Mouse (Mus musculus) forelimb bud, embryonic 11.5 days (tissue): ENCODE results near the gene Inpp5a.

Experiments
- DNase-seq: peaks from one replicate; pipeline ENCODE4 v3.0.0-alpha.2; 2012; ENCODE audit warnings: low read depth, low spot score

Inpp5a gene

DNA sequence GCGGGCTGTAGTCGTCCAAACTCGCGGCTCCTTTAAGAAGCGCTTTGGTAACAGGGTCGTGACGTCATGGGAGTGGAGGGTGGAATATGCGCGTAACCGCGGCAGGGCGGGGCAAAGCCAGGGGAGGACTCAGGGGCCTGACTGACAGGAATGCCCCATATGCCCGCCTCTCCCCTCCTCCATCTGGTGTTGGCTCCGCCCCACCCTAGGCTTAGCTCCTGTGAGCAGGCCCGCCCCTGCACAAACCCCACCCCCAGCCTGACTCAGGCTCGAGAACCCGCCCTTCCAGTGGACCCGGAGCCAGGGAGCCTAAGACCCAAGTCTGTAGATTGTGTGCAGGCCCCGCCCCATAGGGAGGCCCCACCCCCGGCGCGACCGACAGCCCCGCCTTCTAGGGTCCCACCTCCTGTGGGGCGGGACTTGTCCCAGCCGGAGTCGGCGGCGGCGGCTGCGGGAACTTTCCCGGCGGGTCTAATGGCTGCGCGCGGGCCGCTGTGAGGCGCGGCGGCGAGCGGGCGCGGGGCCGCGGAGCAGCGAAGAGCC is at the start of gene Inpp5a:
TSS of gene Inpp5a (plus strand) at position 440 of the 543 bp plus-strand sequence.
- peak; percentile 99 for DNase-seq

DNA sequence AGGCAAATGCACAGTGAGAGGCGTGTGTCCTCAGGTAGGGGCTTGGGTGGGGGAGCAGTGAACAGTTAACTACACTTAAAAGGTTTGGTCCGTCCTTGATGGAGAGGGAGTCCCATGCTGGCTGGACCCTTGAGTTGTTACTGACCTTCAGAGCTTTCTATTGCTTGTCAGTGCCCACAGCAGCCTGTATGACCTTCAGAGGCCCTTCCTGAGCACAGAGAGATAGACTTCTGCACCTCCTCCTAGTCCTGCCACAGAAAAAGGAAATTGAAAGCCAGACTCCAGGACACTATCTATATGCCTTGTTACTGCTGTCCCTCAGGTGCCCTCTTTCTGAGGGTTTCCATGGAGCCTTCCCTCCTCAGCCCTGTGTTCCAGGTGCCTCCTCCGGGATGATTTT is 49.7 kb upstream of the Inpp5a start:
- no peak for DNase-seq

DNA sequence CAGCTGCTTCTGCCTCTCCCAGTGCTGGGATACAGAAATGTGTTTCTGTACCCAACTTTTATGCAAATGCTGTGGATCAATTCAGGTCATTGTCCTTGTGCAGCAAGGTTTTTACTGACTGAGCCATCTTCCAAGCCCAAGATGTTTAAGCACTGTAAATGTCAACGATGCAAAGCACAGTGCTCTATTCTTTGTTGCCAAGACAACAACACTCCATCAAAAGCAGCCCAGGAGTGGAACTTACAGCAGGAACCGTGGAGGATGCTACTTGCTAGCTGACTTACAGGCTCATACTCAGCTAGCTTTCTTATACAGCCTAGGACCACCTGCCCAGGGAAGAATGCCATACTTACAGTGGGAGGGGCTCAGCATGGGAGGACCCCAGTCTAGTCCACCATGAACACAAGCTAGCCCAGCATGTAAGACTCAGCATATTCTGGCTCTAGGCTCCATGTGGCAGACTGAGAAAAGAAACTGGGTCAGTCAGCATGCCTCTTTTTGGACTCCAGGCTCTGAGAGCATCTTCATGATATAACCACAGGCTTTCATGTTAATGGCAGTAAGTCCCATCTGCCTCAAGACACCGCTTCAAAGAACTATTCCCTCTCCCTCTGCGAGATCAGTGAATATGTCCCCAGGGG is 47.8 kb upstream of the Inpp5a start:
- DNase-seq, result no peak

DNA sequence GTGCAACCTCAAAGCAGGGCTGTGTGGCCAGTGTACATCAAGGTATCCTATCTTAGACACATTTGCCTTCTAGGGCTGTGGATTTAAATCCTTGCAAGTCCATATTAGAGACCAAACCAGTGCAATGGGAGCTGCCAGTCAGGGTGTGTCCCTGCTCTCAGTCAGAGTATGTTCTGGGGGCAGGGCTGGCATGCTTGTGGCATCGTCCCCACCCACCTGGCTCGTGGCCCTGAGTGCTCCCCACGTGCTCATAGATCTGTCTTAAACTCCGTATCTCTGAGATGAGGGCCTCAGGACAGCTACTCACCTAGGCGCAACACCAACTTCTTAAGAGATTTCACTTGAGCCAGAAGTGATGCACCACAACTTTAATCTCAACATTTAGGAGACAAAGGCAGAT is 46.1 kb upstream of the Inpp5a start:
- DNase-seq, result no peak

DNA sequence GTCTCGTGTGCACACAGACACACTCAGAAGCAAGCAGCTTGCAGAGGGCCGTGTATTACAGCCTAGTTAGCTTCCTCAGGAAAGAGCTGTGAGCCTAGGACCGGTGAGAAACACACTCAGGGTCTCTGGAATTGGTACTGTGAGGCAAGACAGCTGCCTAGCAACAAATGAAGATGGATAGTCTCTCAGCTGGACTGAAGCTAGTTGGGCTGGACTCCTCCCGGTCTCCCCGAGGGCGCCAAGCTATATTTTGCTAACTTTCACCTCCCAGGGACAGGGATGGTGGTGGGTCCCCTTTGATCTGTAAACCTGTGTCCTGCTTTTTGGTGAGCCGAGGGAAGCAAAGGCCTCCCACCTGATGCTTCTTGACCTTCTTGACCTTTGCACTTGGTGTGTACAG is 41.9 kb upstream of the Inpp5a start:
- DNase-seq, result no peak

DNA sequence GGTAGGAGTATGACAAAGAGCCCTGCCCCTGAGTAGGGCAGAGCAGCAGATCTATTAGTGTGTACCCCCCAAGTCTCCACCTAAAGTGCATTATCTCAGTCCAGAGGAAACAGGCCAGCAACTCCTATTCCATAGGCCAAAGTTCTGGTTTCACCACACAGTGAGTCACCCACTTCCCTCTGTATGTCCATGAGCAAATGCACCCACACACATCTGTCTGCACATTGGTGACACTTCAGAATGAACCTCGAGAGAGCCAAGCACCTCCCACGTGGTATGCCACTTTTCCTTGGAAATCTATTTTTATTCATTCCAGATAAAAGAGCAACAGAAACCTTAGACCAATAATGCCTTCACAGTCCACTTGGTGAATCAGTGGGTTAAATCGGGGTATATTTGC is 38.3 kb upstream of the Inpp5a start:
- no peak for DNase-seq

DNA sequence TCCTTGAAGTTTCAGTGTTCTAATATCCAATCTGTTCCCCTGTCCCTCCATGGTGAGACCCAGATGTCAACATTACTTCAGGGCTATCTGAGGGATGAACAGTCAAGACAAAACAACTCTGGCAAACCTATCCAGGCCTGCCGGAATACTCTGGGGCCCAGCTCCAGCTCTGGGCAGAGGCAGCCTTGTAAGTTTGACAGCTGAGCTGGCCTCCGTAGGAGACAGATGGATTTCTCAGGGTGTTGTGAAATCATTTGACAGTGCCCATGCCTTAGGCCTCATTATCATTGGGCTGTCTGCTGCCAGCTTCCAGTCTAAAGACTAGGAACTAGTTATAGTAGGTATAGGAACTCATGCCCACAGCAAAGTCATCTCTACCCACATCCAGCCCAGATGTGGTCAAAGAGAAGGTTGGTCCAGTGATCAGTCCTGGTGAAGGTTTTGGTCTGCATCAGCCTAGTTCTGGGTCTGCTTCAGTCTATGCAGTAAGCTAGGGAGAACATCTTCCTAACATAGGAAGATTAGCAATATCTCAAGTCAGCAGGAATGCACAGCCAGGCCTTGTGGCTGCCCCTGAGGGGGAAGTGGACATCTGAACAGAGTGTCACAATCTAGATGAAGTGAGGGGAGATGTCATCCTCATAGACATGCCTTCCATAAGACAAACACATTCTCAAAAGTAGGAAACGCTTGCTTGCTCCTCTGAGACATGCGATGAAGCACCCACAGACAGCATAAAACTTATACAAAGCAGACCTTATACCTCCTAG is 34.4 kb upstream of the Inpp5a start:
- no peak for DNase-seq

DNA sequence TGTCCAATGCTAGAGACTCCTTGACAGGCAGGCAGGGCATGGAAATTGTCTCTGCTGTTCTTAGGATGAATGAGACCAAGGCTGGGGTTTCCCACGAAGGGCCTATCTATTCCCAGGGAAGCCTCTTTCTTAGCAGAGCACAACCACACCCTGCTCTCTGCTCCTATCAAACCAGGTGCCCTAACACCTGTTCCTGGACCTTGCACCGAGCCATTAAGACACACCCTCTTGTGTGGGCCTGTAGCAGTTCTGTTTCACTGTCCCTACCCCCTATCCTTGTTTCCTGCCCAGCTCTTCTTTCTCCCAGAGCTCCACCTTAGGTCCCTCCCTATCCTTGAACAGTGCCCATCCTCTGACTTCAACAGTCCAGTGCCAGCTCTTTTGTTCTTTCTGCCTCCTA is 31.9 kb upstream of the Inpp5a start:
- DNase-seq, result no peak

DNA sequence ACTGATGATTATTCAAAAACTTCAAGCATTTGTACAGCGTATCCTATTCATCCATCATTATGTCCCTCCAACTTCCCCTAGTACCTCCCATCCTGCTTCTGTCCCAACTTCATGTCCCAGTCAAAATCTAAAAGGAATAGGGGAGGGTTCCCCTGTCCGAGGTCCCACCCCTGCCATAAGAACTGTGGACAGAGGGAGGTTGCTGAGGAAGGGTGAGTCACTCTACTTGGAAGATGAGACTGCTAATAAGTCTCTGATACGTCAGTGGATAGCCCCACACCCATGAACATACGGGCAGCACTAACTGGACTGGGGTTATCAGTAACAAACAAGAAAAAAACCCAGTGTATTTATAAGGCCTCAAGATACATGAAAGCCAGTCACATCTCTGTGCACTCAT is 29.0 kb upstream of the Inpp5a start:
- DNase-seq, result no peak

DNA sequence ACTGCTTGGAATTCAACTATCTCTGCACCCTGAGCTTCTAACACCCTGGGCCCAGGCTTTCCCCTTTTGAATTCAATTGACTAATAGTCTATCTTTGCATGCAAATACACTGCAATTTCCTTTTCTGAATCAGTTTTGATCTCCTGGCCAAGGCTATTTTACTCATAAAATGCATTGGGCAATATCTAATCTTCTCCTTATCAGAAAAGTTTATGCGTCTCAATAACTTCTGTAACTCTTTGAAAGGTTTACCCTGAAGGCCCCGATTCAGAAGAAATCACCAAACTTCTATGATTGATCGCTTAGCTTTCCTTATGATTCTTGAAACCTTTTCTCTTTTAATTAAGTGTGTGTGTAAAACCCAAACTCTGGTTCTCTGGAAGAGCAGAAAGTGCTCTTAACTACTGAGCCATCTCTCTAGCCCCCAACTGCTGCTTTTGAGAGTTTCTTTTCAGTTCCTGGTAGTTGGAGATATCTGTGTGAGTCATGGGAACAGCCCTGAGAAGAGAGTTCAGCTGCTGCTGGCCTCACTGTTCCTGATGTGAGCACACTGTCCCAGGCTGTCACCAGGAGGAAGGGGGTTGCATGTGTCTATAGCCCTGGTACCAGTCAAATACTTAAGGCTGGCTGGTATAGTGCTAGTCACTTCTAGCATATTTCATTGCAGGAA is 27.9 kb upstream of the Inpp5a start:
- DNase-seq, result no peak

DNA sequence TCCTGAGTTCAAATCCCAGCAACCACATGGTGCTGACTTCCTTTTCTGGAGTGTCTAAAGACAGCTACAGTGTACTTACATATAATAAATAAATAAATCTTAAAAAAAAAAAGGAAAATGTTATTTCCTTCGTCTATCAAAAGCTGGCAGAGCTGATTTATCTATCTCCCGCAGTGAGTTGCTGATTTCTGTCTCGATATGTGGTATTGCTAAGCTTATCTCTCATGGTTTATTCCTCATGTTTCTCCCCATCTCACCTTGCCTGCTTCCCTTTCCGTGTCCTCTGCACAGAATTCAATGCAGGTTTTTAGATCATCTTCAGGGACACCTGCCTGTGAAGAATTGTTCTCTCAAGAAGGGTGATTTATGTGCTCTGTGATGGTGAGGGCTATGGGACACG is 27.1 kb upstream of the Inpp5a start:
- no peak for DNase-seq

DNA sequence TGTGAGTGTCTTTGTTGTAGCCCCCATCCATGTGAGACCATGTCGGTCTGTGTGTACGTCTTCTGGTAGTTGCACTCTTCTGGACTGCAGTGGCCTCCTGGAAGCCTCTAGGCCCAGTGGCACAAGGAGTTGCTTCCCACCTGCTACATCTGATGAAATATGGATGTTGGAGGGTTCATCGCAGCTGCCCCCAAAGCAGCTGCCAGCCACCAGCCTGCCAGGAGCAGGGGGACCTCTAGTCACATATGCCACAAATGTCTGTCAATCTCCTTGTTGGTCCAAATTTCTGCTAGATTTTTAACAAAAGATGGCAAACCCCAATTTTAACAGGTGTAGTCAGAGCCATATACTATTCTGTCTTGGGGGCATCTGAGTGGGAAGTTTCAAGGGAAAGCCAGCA is 26.4 kb upstream of the Inpp5a start:
- no peak for DNase-seq

DNA sequence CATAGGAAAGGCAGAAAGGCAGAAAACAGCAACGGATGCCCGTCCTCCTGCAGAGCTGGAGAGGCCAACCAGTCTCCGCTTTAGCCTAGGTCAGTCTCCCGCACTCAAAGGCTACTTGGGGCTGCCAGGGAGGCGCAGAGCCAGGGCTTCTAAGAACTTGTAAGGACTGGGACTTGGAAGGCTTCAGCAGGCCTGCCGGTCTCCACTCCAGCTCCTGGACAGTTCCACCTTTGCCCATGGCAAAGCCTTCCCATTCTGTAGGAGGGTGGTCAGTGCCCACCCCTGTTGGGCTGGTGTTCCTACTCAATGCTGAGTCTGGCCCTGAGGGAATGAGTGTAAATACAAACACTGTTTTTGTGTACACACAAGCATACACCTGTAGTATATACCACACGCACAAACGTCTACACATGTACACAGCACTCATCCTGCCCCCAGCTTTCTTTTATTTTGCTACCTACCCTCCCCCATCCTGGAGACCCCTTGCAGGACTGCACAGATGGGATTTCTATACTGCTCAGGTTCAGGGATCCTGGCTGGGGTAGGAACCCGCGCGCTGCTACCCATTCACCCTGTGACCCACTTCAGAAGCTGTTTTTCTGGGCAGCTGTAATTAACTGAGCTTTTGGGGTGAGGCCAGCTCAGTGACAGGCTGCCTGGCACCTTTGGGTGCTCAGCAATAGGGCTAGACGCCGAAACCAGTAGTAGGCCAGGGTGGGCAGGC is 25.5 kb upstream of the Inpp5a start:
- no peak for DNase-seq

DNA sequence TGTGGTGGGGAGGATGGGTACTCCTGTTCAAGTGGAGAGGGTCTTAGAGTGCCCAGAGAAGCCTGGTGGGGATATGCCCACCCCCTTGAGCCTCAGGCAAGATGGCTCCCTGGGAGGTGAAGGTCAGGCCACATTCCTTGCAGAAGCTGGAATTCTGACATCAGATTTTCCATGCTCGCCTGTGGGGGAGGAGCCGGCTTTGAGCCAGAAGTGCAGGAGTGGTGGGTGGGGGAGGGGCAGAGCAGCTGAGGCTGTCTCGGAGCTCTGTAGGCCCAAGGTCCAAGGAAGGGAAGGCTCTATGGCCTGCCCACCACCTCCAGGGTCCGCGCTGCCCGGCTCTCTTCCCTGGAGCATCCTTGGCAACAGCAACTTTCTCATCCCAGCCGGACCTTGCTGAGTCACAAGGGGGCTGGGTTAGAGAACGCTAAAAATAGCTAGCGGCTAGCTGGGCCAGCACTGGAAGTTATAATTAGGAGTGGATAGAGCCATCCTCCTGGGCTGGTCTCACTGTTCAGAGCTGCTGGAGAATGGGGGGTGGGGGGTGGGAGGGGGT is 24.8 kb upstream of the Inpp5a start:
- peak; percentile 92 for DNase-seq

DNA sequence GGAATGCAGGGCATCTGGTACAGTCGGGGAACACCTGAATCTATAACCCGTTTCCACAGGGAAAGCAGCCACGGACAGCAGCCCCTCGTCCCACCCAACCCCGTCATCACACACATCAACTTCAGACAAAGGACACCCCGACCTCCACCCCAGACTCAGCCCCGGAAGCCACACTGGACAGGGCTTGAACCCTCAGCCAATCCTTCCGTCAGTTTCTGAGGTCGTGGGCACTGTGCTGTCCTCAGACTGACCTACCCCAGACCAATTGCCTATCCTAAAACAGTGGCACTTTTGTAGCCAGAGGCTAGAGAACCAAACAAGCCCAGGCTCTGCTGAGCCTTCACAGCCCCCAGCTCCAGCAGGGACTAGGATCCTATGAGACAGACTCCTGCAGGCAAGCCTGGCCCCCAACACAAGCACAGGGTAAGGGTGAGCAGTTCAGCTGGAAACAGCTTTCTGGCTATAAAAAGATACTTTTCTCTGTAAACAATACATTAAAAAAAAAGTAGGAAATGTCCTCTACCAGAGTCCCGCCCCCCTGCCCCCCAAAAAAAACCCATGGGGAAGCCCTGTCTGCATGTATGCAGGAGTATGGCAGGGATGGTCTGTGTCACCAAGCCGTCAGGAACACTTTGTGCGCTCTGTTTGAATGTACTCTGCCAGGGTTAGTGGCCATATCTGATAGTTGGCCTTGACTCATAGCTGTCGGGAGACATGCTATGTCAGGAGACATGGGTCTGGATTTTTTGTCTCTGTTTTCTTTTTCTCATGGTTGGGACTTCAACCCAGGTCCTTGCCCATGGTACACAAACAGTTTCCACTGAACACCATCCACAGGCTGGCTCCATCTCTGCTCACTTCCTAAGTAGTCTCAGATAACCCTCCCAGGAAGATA is 23.7 kb upstream of the Inpp5a start:
- DNase-seq, result no peak

DNA sequence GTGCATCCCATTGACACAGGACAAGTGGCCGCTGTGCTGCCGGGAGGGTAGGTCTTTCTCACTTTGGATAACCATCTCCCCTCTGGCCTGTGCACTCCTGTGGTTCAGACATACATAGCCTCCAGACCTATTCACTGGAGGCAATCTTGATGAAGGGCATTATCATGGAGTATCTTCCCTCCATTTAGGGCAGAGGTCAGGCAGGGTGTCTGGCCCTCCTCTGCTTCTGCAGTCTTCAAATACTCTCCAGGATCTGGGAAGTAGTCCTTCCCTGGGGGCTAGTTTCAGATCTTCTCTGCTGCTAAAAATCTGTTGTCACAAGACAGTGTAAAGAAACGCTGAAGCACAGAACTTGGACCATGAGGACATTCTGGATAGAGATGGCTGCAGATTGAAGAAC is 22.8 kb upstream of the Inpp5a start:
- DNase-seq, result no peak

DNA sequence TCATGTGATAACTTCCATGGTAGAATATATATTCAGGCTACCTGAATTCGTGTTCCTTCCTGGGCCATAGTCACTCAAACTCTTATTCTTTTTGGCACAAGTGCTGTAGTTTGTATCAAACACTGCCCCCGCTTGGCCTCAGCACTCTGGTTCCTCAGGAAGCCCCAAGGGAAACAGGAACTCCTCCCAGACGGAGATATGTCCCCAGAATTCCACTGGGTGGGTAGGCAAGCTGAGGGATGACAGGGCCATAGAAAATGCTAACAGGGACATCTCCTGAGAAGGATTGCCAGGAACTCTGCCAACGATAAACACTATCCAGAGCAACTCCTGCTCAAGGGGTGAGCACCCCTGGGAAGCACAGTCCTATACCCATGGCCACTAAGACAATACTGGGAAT is 22.4 kb upstream of the Inpp5a start:
- DNase-seq, result no peak

DNA sequence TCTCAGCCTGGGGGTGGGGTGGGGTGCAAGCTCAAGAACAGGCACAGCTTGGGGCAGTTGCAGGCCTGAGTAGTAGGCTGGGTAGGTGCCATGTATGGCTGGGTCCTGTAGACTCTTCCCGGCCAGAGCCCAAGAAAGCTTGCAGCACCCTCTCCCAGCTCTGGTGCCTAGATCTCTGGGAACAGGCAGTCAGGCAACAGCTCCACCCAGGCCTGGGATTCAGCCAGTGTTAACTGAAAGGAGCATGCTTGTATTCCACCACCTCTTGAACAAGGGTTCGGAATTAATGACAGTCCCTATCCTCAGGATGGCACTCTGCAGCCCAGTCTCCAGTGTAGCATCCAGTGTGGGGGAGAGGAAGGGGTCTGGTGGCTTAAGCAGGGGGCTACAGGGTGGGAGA is 20.7 kb upstream of the Inpp5a start:
- no peak for DNase-seq

DNA sequence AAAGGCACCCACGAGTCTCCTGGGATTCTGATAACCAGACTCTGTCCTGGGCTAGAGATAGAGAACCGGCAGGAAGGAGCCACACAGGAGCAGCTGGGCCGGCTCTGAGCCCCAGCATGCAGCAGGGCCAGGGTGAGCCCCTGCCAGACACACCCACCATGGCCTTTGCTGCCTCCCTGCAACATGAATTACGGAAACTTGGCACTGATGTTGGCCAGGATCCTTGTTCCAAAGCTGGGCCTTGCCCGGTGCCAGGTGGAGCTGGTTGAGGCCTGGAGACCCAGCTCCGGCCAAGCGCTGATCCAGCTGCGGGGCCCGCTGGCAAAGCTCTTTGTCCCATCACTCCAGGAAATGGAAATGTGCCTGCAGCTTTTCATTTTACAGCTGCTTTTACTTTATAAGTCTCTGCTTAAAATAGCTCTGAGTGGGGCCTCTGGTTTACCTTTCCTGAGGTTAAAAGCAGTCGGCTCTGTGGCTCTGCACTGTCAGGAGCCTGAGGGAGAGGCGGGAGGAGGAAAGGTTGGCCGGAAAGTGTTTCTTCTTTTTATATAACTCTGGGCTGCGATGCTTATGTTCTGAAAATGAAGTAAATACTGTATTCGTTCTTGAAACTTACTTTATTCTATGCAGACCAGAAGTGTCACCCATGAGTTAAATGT is 20.1 kb upstream of the Inpp5a start:
- DNase-seq, result peak; percentile 38

DNA sequence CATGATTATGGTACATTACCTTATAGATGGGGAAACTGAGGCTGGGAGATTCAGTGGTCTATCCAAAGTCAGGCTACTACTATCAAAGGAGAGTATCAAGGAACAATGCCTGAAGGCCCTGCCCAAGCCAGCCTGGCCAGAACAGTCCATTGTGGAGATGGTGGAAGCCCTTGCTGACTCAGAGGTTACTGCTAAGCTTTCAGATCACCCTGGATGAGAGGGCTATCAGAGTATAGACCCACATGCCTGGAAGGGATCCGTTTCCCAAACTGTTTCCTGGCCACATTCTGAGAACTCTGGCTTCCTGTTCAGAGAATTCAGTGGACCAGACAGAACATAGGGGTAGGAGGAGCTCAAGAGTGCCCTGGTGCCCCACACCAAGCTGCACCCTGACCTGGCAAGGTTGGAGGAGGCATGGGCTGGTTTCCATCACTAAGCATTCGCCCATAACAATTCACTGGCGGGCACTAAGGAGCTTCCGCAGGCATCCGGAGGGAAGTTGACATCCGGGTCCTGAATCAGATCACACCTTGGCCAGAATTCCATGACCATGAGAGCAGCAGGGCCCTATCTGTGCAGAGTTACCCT is 19.3 kb upstream of the Inpp5a start:
- no peak for DNase-seq
